Mouse (Mus musculus) C2C12 (cell line): ENCODE measurements around the gene Gabarap.

ENCODE experiments used
- CEBPB ChIP-seq: IDR thresholded peaks from one replicate; pipeline ENCODE4 v1.6.1; 2011; ENCODE audit warnings: low read depth, mild to moderate bottlenecking, control low read depth, moderate library complexity
- CTCF ChIP-seq: IDR thresholded peaks from one replicate; pipeline ENCODE4 v1.5.1; 2011; ENCODE audit not compliant: control insufficient read depth, insufficient read depth, insufficient read length
- FOSL1 ChIP-seq: IDR thresholded peaks from one replicate; pipeline ENCODE4 v1.8.0; 2011; ENCODE audit warnings: mild to moderate bottlenecking, low read length; ENCODE audit not compliant: poor library complexity, insufficient read depth, severe bottlenecking
- MAX ChIP-seq: IDR thresholded peaks from one replicate; pipeline ENCODE4 v1.6.1; 2011; ENCODE audit warnings: mild to moderate bottlenecking, control low read depth
- MYOD1 ChIP-seq: IDR thresholded peaks from one replicate; pipeline ENCODE4 v1.6.1; 2011; ENCODE audit warnings: low read depth; ENCODE audit not compliant: control insufficient read depth, insufficient read length
- USF1 ChIP-seq: IDR thresholded peaks from one replicate; pipeline ENCODE4 v1.6.1; 2011; ENCODE audit warnings: low read depth, mild to moderate bottlenecking, control low read depth, moderate library complexity

GRCm38 (mm10) chr11:70002471-70002870 is 11.5 kb downstream of the Gabarap start:
- no peak for TF ChIP-seq CTCF
- no peak for TF ChIP-seq MAX
- TF ChIP-seq MYOD1: no peak
- TF ChIP-seq CEBPB: no peak
- no peak for TF ChIP-seq USF1
- TF ChIP-seq FOSL1: no peak
